23 mouse cellular contexts compared by ENCODE assay signal in genomic region chr7:100670646-100671045, GRCm38 (mm10). TPM values are rescaled to one million over a fixed set of nuclear protein-coding genes. Genes with fewer than 3 reads are reported as not detected.
A peak's percentile ranks its signal among the peaks of the same experiment; 100 is the strongest.
DNase-seq lines count a peak whose midpoint lies in the region; ATAC-seq lines count a peak whose summit lies in the region.
"Had no signal": no experiment of that assay in that cellular context is flagged by ENCODE, and none has a peak within 500 bp of the region (broad histone marks: within the 10 kb centered on the region; RNA-seq: fewer than 3 reads in every experiment).

No protein-coding gene starts in this region.

- intact Hi-C loops in left cerebral cortex, postnatal 36 days (cut with DNase I), result no loop called here

- ATAC-seq in activated CD4-positive, CD25-positive, alpha-beta regulatory T cell, adult 4 months, result no peak
- ATAC-seq: forebrain, embryonic 15.5 days; intestine, embryonic 16.5 days; midbrain, embryonic 16.5 days had no signal

- DNase-seq in right cerebral cortex, postnatal 25 days, result peak; percentile 65
- no peak for DNase-seq in right cerebral cortex, postnatal 10 days (ENCODE audit: low spot score in 2 of 2)
- DNase-seq in frontal cortex, adult 2 months (ENCODE audit: extremely low spot score in 1 of 2, low spot score in 1 of 2), result peak; percentile 76 to 83
- peak; percentile 55 to 62 for DNase-seq in left cerebral cortex, postnatal 36 days (ENCODE audit: low spot score in 2 of 2)
- no peak for DNase-seq in embryo, embryonic 9.5 days (ENCODE audit: extremely low spot score)
- DNase-seq: adrenal gland, adult 8-10 months; B cell, adult 2 months; cerebellum, adult 11 months; cerebellum, adult 9-10 months; cerebellum, postnatal 36 days; embryo, embryonic 11 days; gastrocnemius, postnatal 14 days; heart, postnatal 36 days; kidney, adult 8-10 months; kidney, postnatal 4 days; liver; lung, adult 2 months; lung, postnatal 10 days had no signal

RNA-seq across cellular contexts. Expression of gene Plekhb1, which starts 8.4 kb away (rescaled TPM):
- 397 and 493 TPM in 2 replicates for polyA plus RNA-seq in frontal cortex, adult 2 months (2012; rRNA removed)
- 100 to 1,000 TPM; 131 to 184 TPM for total RNA-seq in left cerebral cortex, postnatal 36 days (2021)
- under 1 TPM in 1 of 2 experiments, not detected in 1; 0.34 TPM for polyA plus RNA-seq in activated CD4-positive, CD25-positive, alpha-beta regulatory T cell, adult 4 months (2017; shearing (Covaris generic))
- total RNA-seq: granulocyte monocyte progenitor cell, adult 5-6 weeks had no signal

RNA-seq across cellular contexts. Expression of gene Fam168a, which starts 35.8 kb away (rescaled TPM):
- polyA plus RNA-seq in frontal cortex, adult 2 months (2012; rRNA removed), result 105 and 108 TPM in 2 replicates
- total RNA-seq in left cerebral cortex, postnatal 36 days (2021), result 100 to 1,000 TPM; 240 to 242 TPM
- polyA plus RNA-seq in activated CD4-positive, CD25-positive, alpha-beta regulatory T cell, adult 4 months (2017; shearing (Covaris generic)), result 10 to 100 TPM; 17.3 to 18.0 TPM

Comparison
In these comparisons a context has a peak if more than half of its experiments do, and no peak if none do; other contexts are left out.
1. DNase-seq: peak in right cerebral cortex, postnatal 25 days (single experiment), frontal cortex, adult 2 months (2 of 2) and left cerebral cortex, postnatal 36 days (2 of 2); none in right cerebral cortex, postnatal 10 days (0 of 2) and embryo, embryonic 9.5 days (single experiment).
2. RNA of gene Plekhb1, which starts 8.4 kb away (polyA plus RNA-seq): 397 to 493 TPM in frontal cortex, adult 2 months; 0.34 TPM in activated CD4-positive, CD25-positive, alpha-beta regulatory T cell, adult 4 months; every median in the first group is over 100 times any median in the second.